Mouse (Mus musculus): ENCODE measurements around the gene Hist1h4h.

- TF ChIP-seq CTCF (IDR thresholded peaks at IDR 0.05; ENCODE audit: low read depth, low read length) (no peak), POLR2A (IDR thresholded peaks at IDR 0.05; ENCODE audit: insufficient read depth, low read length) (peak; percentile 92), EP300 (IDR thresholded peaks at IDR 0.05; ENCODE audit: insufficient read depth, low read depth, low read length) (no peak)
These were observed 25.1 kb downstream of the Hist1h4h start for GRCm38 (mm10) chr13:23555839-23556416.
